Mouse (Mus musculus) E14TG2a.4 (cell line): ENCODE data around the gene Vldlr.

Experiments used
- CTCF ChIP-seq: conservative IDR thresholded peaks from 2 replicates; pipeline ENCODE4 v1.5.1; 2014; ENCODE audit warnings: low read length
- NANOG ChIP-seq: IDR thresholded peaks from 2 replicates; pipeline ENCODE4 v1.6.1; 2014; ENCODE audit warnings: borderline replicate concordance, low read length, mixed read lengths
- POU5F1 ChIP-seq: IDR thresholded peaks from 2 replicates; pipeline ENCODE4 v1.6.1; 2014; ENCODE audit warnings: low read length, borderline replicate concordance

GRCm38 (mm10) chr19:27223046-27223445 lies 6.8 kb downstream of the Vldlr start:
- TF ChIP-seq CTCF = no peak
- TF ChIP-seq POU5F1 = no peak
- TF ChIP-seq NANOG = no peak
